In the genomic region with DNA sequence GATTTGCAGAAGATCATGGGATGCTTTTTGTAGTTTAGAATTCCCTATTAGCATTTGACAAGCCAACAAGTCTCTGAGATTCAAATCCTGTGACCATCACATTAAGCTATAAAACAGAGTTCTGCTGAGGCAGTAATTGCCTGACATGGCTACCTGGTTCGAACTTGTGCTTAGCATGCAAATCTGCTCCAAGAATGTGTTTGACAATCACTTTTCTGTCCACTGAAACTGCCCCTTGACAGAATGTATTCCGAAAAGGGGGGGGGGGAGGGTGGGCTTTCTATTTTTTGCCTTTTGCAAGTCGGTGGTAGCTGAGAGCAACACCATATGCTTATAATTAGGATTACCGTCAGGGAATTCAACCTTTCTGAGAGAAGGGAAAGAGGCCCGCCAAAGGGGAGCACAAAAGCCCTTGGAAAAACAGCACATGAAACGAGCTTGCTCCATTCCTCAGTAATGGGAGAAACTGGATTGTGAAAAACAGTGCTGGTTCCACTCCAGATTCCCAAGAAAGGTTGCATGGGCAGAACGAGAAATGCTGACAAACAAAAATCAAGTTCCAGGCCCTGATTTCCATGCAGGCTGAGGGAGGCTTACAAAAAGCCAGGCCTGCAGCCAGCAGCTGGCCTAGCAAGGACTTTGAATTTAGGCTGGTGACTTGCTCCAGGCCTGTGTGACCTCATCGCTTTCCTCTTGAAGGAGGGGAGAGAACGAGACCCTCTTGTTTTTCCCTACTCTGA, we compare ENCODE assay signal across 8 mouse cellular contexts.
DNase-seq lines count a peak whose midpoint lies in the region.

No protein-coding gene starts in this region.

- peak; percentile 23 for DNase-seq in brain, adult 2 months (ENCODE audit: low read depth, low spot score)
- peak; percentile 45 for DNase-seq in embryo, embryonic 11.5 days (ENCODE audit: low read depth, low spot score)
- DNase-seq in gastrocnemius, adult 8-10 months (ENCODE audit: low spot score in 2 of 2): peak; percentile 9 to 40
- DNase-seq in kidney, postnatal 36 days: peak; percentile 1 to 2
- peak; percentile 33 for DNase-seq in lung, postnatal 10 days
- peak; percentile 4 to 19 for DNase-seq in right cerebral cortex, adult 2 months (ENCODE audit: low spot score in 2 of 2)
- no peak for DNase-seq in thymus, postnatal 25 days
- no peak for DNase-seq in c-Kit-positive CD71-positive TER-119-positive erythroid progenitor cells, embryonic 14.5 days (ENCODE audit: low spot score)

Comparison
In these comparisons a context has a peak if more than half of its experiments do, and no peak if none do; other contexts are left out.
1. DNase-seq: peak in brain, adult 2 months (single experiment), embryo, embryonic 11.5 days (single experiment), gastrocnemius, adult 8-10 months (2 of 2), kidney, postnatal 36 days (2 of 2), lung, postnatal 10 days (single experiment) and right cerebral cortex, adult 2 months (2 of 2); none in thymus, postnatal 25 days (single experiment) and c-Kit-positive CD71-positive TER-119-positive erythroid progenitor cells, embryonic 14.5 days (single experiment).